Mouse (Mus musculus) right cerebral cortex, postnatal 4 days (tissue): ENCODE data around the gene Kif19a.

Source experiments
- DNase-seq: peaks from one replicate; pipeline ENCODE4 v3.0.0-alpha.2; 2022

The Kif19a gene

GRCm38 (mm10) chr11:114785892-114786291, 20.7 kb downstream of the Kif19a start:
- no peak for DNase-seq

- DNase-seq = peak; percentile 49
Observed at GRCm38 (mm10) chr11:114786326-114786725, 21.1 kb downstream of the Kif19a start.

GRCm38 (mm10) chr11:114787611-114788010, 22.4 kb downstream of the Kif19a start:
- DNase-seq = no peak

GRCm38 (mm10) chr11:114789061-114789714, 24.0 kb downstream of the Kif19a start:
- peak; percentile 91 for DNase-seq

GRCm38 (mm10) chr11:114789716-114790115, 24.5 kb downstream of the Kif19a start:
- no peak for DNase-seq

GRCm38 (mm10) chr11:114790171-114790570, 25.0 kb downstream of the Kif19a start:
- DNase-seq = no peak

- no peak for DNase-seq
Observed at GRCm38 (mm10) chr11:114790841-114791240, 25.7 kb downstream of the Kif19a start.

- peak; percentile 30 for DNase-seq
Observed at GRCm38 (mm10) chr11:114791351-114791889, 26.2 kb downstream of the Kif19a start.

GRCm38 (mm10) chr11:114791891-114792411, 26.8 kb downstream of the Kif19a start:
- DNase-seq = peak; percentile 69

- DNase-seq = no peak
Observed at GRCm38 (mm10) chr11:114792931-114793494, 27.8 kb downstream of the Kif19a start.

GRCm38 (mm10) chr11:114793868-114794545, 28.8 kb downstream of the Kif19a start:
- no peak for DNase-seq

GRCm38 (mm10) chr11:114794691-114795090, 29.5 kb downstream of the Kif19a start:
- DNase-seq = no peak

- peak; percentile 89 for DNase-seq
Observed at GRCm38 (mm10) chr11:114795231-114795746, 30.1 kb downstream of the Kif19a start.

GRCm38 (mm10) chr11:114795848-114796322, 30.7 kb downstream of the Kif19a start, which contains the start of gene Btbd17:
Gene Btbd17, minus strand, starts transcription at chr11:114795945.
- peak; percentile 60 for DNase-seq

GRCm38 (mm10) chr11:114797176-114797575, 32.0 kb downstream of the Kif19a start:
- DNase-seq = no peak

- DNase-seq = no peak
Observed at GRCm38 (mm10) chr11:114797981-114798380, 32.8 kb downstream of the Kif19a start.

GRCm38 (mm10) chr11:114798624-114799023, 33.4 kb downstream of the Kif19a start, which contains the start of gene Gpr142:
Gene Gpr142, plus strand, starts transcription at chr11:114798924.
- no peak for DNase-seq

GRCm38 (mm10) chr11:114801906-114802305, 36.7 kb downstream of the Kif19a start:
- DNase-seq = no peak

GRCm38 (mm10) chr11:114802540-114803267, 37.5 kb downstream of the Kif19a start:
- DNase-seq = no peak

GRCm38 (mm10) chr11:114803990-114804389, 38.8 kb downstream of the Kif19a start:
- DNase-seq = no peak

- no peak for DNase-seq
Observed at GRCm38 (mm10) chr11:114807025-114807424, 41.8 kb downstream of the Kif19a start.
